Mouse (Mus musculus): Measurements from ENCODE around the gene Babam1. TPM values are rescaled to one million over a fixed set of nuclear protein-coding genes. Genes with fewer than 3 reads are reported as not detected.
"Not testable (repeated sequence)": the region's sequence is repeated elsewhere in the genome, so short reads cannot be mapped to it uniquely, and the experiment has no call there.

Gene Babam1
- polyA plus RNA-seq, 1 experiment from 2014 or later: 96.6 TPM

DNA sequence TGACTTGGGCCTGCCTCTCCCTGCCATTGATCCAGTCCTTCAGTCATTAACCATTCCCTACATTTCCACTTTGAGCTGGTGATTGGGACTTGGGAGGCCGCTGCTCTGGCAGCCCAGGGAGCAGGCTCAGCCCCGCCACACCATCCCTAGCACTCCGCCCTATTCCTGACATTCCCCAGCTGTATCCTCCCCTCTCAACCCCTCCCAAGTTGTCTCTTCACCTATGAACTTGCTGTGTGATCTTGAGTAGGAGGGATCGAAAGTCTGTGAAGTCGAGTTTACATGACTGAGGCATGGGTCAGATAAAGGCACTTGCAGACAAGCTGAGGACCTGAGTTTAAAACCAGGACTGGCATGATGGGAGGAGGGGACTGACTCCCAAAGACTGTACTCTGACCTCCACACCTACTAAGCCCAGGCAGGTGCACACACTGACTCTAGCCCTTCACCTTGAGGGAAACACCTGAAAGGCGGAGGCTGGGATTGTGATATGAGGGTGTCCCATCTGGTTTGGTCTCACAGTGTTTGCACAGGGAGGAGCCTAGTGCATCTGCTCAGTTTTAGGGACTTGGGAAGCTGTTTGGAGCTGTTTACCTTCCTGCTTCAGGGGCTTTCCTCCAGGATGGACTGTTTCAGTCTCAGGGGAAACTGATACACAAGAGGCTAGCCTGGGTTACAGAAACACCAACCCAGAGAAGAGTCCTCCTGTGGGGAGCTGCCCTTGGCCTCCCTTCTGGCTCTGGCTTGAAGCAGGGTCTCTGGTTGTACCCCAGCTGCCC is 6.6 kb downstream of the Babam1 start:
- H3K36me3 ChIP-seq: peaks cover 21% of the 10 kb centered on the region
- H3K27ac ChIP-seq (replicated peaks): no peak overlapping the region
- no peak overlapping the region for H3K4me3 ChIP-seq
- no peak for ATAC-seq (ENCODE audit: low read depth)
- 85% methylated on average over 6 of the region's 6 CpGs for WGBS
- H3K4me2 ChIP-seq: no peak overlapping the region
- no peaks in the 10 kb centered on the region for H3K27me3 ChIP-seq
- no peak overlapping the region for H3K9ac ChIP-seq
- no peaks in the 10 kb centered on the region for H3K9me3 ChIP-seq
- peaks cover 24% of the 10 kb centered on the region for H3K4me1 ChIP-seq (replicated peaks)

DNA sequence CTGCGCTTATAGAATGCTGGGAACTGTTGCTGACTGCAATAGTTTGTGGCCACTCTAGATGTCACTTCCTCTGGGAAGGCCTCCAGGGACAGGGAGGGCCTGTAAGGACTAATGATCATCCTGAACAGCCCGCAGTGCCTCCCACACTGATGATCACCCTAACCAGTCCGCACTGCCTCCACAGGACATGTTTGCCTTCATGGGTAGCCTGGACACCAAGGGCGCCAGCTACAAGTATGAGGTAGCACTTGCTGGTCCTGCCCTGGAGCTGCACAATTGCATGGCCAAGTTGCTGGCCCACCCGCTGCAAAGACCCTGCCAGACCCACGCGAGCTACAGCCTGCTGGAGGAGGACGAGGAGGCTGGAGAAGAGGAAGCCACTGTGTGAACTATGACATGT is 7.3 kb downstream of the Babam1 start:
- no peak overlapping the region for H3K4me2 ChIP-seq
- no peak overlapping the region for H3K9ac ChIP-seq
- no peak for ATAC-seq (ENCODE audit: low read depth)

DNA sequence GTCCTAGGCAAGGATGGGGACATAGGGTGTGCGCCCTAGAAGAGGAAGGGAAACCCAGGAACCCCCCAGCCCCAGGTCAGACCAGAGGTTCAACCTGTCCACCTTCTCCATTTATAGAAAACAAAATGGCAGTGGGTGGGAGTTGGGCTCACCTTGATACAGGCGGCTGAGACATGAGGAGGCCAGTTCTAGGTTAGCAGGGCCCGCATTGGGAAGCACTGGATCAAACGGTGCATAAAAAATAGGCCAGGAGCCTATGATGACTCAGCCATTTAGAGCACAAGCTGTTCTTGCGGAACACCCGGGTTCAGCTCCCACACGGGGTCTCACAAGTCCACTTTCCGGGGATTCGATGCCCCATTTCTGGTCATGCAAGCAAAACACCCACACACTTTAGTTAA is 8.3 kb downstream of the Babam1 start:
- peak overlapping the region; percentile 82; the same call in 1 of the 2 replicates for H3K4me2 ChIP-seq
- no peaks in the 10 kb centered on the region for H3K27me3 ChIP-seq
- H3K27ac ChIP-seq (replicated peaks): no peak overlapping the region
- no peak overlapping the region for H3K9ac ChIP-seq
- H3K4me1 ChIP-seq (replicated peaks): peaks cover 24% of the 10 kb centered on the region
- H3K36me3 ChIP-seq: peaks cover 10% of the 10 kb centered on the region
- ATAC-seq (ENCODE audit: low read depth): no peak
- 86% methylated on average over 9 of the region's 9 CpGs for WGBS
- no peak overlapping the region for H3K4me3 ChIP-seq
- no peaks in the 10 kb centered on the region for H3K9me3 ChIP-seq

More for the DNA sequence above, 7.3 kb downstream of the Babam1 start:
- no peak overlapping the region for H3K4me3 ChIP-seq
- H3K36me3 ChIP-seq: peaks cover 19% of the 10 kb centered on the region
- H3K4me1 ChIP-seq (replicated peaks): peaks cover 24% of the 10 kb centered on the region
- no peak overlapping the region for H3K27ac ChIP-seq (replicated peaks)
- H3K9me3 ChIP-seq: no peaks in the 10 kb centered on the region
- no peaks in the 10 kb centered on the region for H3K27me3 ChIP-seq
- 91% methylated on average over 8 of the region's 8 CpGs for WGBS

DNA sequence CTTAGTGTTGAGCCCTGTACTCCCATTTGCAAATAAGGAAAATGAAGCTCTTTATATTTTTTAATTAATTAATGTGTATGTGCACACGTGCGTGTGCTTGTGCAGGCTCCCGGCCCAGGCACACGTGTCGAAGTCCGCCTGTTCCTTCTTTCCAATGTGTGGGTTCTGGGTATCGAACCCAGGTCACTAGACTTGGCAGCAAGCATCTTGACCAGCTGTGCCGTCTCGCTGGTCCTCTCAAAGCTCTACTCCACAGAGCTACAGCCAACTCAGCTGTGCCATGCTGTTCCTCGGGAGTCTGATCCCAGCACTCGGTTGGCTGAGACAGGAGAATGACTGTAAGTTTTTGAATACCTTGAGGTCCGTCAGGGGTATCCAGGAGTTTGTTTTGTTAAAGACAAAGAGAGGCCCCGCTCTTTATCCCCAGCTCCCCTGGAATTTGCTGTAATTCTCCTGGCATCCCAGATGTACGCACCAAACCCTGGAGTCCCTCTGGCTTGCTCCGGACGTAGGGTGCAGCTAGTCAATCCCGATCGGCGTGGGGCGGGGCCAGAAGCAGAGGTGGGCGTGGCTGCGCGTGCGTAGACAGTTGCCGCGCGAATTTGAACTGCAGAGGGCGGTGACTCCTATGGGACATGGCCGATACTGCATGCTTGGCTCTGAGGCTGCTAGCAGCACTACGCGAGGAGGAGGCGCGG is 8.9 kb downstream of the Babam1 start, which contains the start of gene Ankle1:
TSS of gene Ankle1 (plus strand) at position 610 of the 698 bp plus-strand sequence.
- Histone ChIP-seq H3K27ac (replicated peaks) (0 out of 2 replicates have a peak within 1 kb of the TSS, but pooled peaks have one; percentile 28), H3K36me3 (peaks cover 8% of the 10 kb centered on the region), H3K4me1 (replicated peaks) (peaks cover 24% of the 10 kb centered on the region), H3K9ac (peak within 1 kb of the TSS; percentile 60), H3K4me3 (peak within 1 kb of the TSS; percentile 42), H3K27me3 (no peaks in the 10 kb centered on the region), H3K9me3 (no peaks in the 10 kb centered on the region), H3K4me2 (peak within 1 kb of the TSS; percentile 82)
- 17% methylated on average over 33 of the region's 33 CpGs for WGBS
- peak; percentile 85 for ATAC-seq (ENCODE audit: low read depth)

GRCm38 (mm10) chr8:71406099-71407015 is 9.7 kb downstream of the Babam1 start:
- Histone ChIP-seq H3K9me3 (no peaks in the 10 kb centered on the region), H3K36me3 (peaks cover 5% of the 10 kb centered on the region; the same call in 1 of the 2 replicates), H3K4me2 (peak overlapping the region; percentile 82), H3K4me1 (replicated peaks) (peaks cover 24% of the 10 kb centered on the region), H3K27ac (replicated peaks) (no peak overlapping the region), H3K9ac (peak overlapping the region; percentile 60), H3K4me3 (peak overlapping the region; percentile 42), H3K27me3 (no peaks in the 10 kb centered on the region)
- ATAC-seq (ENCODE audit: low read depth): peak; percentile 72
- under 1% methylated on average over 55 of the region's 55 CpGs for WGBS

DNA sequence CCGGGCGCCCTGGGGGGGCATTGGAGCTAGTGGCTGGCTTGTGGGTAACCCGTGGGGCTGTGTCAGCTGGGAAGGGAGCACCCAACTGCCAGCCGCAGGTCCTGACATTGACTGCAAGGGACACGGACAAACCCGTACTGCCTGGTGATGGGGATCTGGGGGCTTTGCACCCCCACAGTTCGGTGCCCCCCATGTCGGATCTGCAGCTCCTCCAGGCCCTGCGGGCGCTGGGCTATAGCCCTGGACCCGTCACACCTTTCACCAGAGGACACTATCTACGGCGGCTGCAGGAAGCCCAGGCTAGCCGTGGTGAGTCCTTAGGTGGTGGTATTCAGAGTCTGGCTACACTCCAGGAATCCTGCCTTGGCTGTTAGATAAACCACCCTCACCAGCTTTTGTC is 10.8 kb downstream of the Babam1 start:
- H3K4me2 ChIP-seq: no peak overlapping the region
- H3K9me3 ChIP-seq: no peaks in the 10 kb centered on the region
- ATAC-seq (ENCODE audit: low read depth): no peak
- 94% methylated on average over 14 of the region's 14 CpGs for WGBS
- peaks cover 5% of the 10 kb centered on the region; the same call in 1 of the 2 replicates for H3K36me3 ChIP-seq
- H3K27ac ChIP-seq (replicated peaks): no peak overlapping the region
- no peak overlapping the region for H3K4me3 ChIP-seq
- H3K9ac ChIP-seq: no peak overlapping the region
- peaks cover 24% of the 10 kb centered on the region for H3K4me1 ChIP-seq (replicated peaks)
- H3K27me3 ChIP-seq: no peaks in the 10 kb centered on the region

GRCm38 (mm10) chr8:71408231-71408630 is 11.6 kb downstream of the Babam1 start:
- H3K9ac ChIP-seq: no peak overlapping the region

DNA sequence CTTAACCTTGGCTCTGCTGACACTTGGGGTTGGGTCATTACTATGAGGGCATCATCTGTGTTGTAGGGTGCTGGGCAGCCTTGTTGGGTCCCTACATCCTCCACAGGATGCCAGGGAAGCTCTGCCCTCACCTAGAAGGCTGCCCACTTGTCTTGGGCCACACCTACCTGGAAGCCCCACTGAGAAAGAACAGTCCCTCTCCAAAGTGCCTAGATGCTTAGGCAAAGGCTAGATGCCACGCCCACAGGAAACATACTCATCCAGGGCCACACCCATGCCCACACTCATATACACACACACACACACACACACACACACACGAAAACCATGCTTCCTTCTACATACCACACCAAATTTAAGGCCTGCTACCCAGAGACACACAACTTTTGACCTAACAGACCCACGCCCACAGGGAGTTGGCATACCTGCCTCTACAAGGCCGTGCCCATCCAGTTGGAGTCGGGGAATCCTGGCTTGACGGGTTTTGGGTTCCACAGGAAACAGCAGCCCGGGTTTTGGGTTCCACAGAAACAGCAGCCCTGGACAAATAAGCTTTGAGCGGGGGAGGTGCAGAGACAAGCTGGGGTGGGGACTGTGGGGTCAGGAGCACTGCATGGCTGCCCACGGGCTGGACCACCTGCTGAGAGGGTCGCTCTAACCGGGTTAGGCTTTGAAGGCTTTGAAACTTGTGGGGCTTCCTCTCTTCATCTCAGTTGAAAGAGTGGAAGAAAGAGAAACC is 15.0 kb downstream of the Babam1 start:
- Histone ChIP-seq H3K9me3 (no peaks in the 10 kb centered on the region), H3K4me2 (no peak overlapping the region), H3K36me3 (peaks cover 5% of the 10 kb centered on the region; the same call in 1 of the 2 replicates), H3K4me1 (replicated peaks) (peaks cover 8% of the 10 kb centered on the region), H3K27ac (replicated peaks) (no peak overlapping the region), H3K27me3 (no peaks in the 10 kb centered on the region), H3K9ac (no peak overlapping the region), H3K4me3 (no peak overlapping the region)
- 50% methylated on average over 11 of the region's 11 CpGs for WGBS
- no peak for ATAC-seq (ENCODE audit: low read depth)

More at GRCm38 (mm10) chr8:71408231-71408630, 11.6 kb downstream of the Babam1 start:
- Histone ChIP-seq H3K27ac (replicated peaks) (no peak overlapping the region), H3K27me3 (no peaks in the 10 kb centered on the region), H3K9me3 (no peaks in the 10 kb centered on the region), H3K36me3 (peaks cover 5% of the 10 kb centered on the region; the same call in 1 of the 2 replicates), H3K4me3 (no peak overlapping the region), H3K4me2 (no peak overlapping the region), H3K4me1 (replicated peaks) (peaks cover 24% of the 10 kb centered on the region)
- ATAC-seq (ENCODE audit: low read depth): no peak
- WGBS: 95% methylated on average over 4 of the region's 4 CpGs

- Histone ChIP-seq H3K36me3 (no peaks in the 10 kb centered on the region), H3K27me3 (no peaks in the 10 kb centered on the region), H3K4me3 (no peak overlapping the region), H3K9ac (no peak overlapping the region), H3K4me2 (no peak overlapping the region), H3K27ac (replicated peaks) (no peak overlapping the region), H3K4me1 (replicated peaks) (no peaks in the 10 kb centered on the region), H3K9me3 (peaks cover 4% of the 10 kb centered on the region; the same call in 1 of the 2 replicates)
- no peak for ATAC-seq (ENCODE audit: low read depth)
Measured at GRCm38 (mm10) chr8:71422121-71422520, 25.5 kb downstream of the Babam1 start.

DNA sequence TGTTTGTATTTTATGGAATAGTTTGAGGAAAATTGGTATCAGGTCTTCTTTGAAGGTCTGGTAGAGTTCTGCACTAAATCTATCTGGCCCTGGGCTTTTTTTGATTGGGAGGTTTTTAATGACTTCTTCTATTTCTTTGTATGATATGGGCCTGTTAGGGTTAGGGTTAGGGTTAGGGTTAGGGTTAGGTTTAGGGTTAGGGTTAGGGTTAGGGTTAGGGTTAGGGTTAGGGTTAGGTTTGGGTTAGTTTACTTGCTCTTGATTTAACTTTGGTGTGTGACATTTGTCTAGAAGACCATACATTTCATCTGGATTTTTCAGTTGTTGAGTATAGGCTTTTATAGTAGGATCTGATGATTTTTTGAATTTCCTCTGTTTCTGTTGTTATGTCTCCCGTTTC is 36.3 kb downstream of the Babam1 start:
- H3K4me3 ChIP-seq; H3K4me2 ChIP-seq; H3K36me3 ChIP-seq; H3K9me3 ChIP-seq; H3K27me3 ChIP-seq; ATAC-seq (ENCODE audit: low read depth); H3K9ac ChIP-seq; H3K4me1 ChIP-seq (replicated peaks); H3K27ac ChIP-seq (replicated peaks): not testable (repeated sequence)
- WGBS: 87% methylated on average over 1 of the region's 1 CpGs

GRCm38 (mm10) chr8:71437041-71437440 is 40.4 kb downstream of the Babam1 start:
- WGBS: 58% methylated on average over 3 of the region's 3 CpGs
- no peak for ATAC-seq (ENCODE audit: low read depth)
- H3K36me3 ChIP-seq: no peaks in the 10 kb centered on the region
- H3K4me2 ChIP-seq: no peak overlapping the region
- H3K9me3 ChIP-seq: 0 out of 2 replicates have a peak, but pooled peaks cover 2% of the 10 kb centered on the region
- H3K27ac ChIP-seq (replicated peaks): no peak overlapping the region
- H3K4me3 ChIP-seq: no peak overlapping the region
- peaks cover 3% of the 10 kb centered on the region for H3K27me3 ChIP-seq
- no peak overlapping the region for H3K9ac ChIP-seq
- H3K4me1 ChIP-seq (replicated peaks): no peaks in the 10 kb centered on the region

Measured in neural tube, embryonic 13.5 days (tissue).